Mouse (Mus musculus) yolk sac, embryonic 10.5 days (tissue): ENCODE data around the gene Polh.

ENCODE experiments used
- DNase-seq: peaks from one replicate; pipeline ENCODE4 v3.0.0-alpha.2; 2017; ENCODE audit warnings: low spot score

Gene Polh

GRCm38 (mm10) chr17:46132058-46132718 is 70.3 kb downstream of the Polh start:
- peak; percentile 61 for DNase-seq

GRCm38 (mm10) chr17:46129741-46130498 is 72.5 kb downstream of the Polh start:
- DNase-seq = no peak

- no peak for DNase-seq
Observed at GRCm38 (mm10) chr17:46127814-46128493, 74.5 kb downstream of the Polh start.

DNA sequence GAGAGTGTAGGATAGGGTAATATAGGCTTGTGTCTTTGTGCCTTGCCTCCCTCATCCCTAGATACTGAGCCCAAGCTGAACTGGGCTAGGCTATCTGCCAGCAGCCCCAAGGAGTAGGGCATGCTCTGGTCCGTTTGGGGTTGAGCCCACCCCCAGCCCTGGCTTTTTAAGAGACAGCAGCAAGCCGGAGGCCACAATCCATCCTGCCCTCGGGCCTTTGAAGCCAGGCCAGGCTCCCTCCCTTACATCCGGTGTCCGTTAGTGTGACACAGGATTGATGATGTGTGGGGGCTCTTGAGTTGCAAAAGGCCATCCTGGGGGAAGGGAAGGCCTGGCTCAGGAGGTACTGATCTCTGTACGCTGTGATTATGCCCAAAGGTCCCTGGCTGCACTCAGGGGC is 75.8 kb downstream of the Polh start:
- DNase-seq = no peak

DNA sequence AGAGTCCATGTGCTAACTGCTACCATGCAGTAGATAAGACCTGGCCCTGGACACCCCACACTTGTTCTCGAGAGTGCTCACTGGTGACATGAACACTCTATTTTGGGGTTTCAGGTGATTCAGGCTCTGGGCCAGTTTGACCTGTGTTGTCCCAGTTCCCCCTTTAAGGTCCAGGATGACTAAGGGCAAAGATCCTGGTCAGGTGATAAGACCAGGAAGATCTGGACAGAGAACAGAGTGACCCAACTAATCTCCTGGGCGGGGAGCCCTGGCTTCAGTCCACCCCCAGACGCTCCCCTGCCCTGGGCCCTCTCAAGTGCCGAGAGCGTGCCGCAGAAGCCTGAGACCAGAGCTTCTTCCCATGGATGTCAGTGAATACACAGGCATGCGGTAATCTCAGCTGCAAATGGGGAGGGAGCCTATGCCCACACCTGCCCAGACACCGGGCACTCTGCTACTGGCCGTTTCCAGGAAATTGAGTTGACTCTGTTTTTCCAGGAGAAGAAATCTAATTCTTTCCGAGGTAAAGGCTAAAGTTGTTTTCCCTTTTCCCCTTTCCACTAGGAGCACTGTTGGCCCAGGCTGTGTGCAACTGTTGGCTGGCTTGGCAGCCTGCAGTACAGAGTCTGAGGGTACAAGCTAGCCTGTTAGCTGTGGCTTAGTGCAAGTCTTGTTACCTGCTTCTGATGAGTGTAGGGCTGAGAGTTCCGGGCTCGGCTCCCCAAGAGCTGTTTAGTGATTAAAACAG is 78.3 kb downstream of the Polh start:
- DNase-seq = no peak

DNA sequence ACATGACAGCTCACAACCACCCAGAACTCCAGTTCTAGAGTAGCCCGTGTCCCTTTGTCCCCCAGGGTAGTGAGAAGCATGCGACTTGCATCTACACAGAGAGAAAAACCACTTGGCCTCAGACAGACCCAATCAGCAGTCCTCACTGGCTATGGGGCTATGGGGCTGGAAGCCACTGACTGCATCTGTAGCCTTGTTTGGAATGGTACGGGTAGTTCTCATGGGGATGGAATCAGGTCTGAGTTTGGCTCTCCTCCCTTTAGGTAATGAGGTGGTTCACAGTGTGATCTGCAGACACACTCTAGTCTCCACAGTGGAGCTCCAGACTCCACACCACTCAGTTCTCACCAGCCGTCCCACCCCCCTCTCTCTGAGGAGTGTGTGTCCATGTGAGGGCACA is 79.2 kb downstream of the Polh start:
- no peak for DNase-seq

GRCm38 (mm10) chr17:46122791-46123190 is 79.7 kb downstream of the Polh start:
- DNase-seq = no peak
